ENCODE assay signal across 8 mouse cellular contexts in the genomic region with DNA sequence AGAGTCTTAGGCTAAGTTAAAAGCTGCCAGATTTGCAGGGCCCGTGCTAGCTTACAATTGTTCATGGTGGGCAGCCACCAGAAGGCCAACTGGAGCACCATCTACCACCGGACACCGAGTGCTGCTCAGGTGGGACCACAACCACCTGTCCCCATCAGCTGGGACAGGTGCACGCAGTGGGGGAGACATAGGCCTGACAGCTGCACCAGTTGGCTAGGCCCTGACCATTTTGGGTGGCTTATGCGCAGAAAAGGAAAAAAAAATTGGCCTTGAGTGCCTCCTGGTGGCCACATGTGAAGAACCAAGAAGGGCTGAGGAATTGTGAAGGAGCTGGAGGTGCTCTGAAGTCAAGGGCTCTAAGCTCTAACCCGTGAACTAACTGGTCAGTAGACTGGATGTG. TPM values are rescaled to one million over a fixed set of nuclear protein-coding genes. Genes with fewer than 3 reads are reported as not detected.
DNase-seq lines count a peak whose midpoint lies in the region; ATAC-seq and TF ChIP-seq lines count a peak whose summit lies in the region.

No protein-coding gene starts in this region.

- peak; percentile 44 for TF ChIP-seq CTCF in ES-Bruce4 (IDR thresholded peaks at IDR 0.05; ENCODE audit: low read depth, low read length)
- peak; percentile 87 for TF ChIP-seq CTCF in cerebellum, adult 2 months (IDR thresholded peaks at IDR 0.05; ENCODE audit: borderline replicate concordance, insufficient read depth, low read depth, low read length)

- 1% methylated on average over 6 of the region's 6 CpGs for WGBS in cerebellum, adult 2 months
- 17% methylated on average over 6 of the region's 6 CpGs for WGBS in hindbrain, embryonic 14.5 days
- 25% methylated on average over 6 of the region's 6 CpGs for WGBS in limb, embryonic 11.5 days
- WGBS in midbrain, embryonic 16.5 days, result 15% methylated on average over 6 of the region's 6 CpGs
- whole genome bisulfite sequencing in stomach, embryonic 16.5 days, result 30% methylated on average over 6 of the region's 6 CpGs

- no peaks in the 10 kb centered on the region for H3K36me3 ChIP-seq in ES-Bruce4 (ENCODE audit: control insufficient read depth, insufficient read depth, low read length, poor library complexity, severe bottlenecking)
- no peaks in the 10 kb centered on the region for H3K36me3 ChIP-seq in hindbrain, embryonic 14.5 days (replicated peaks; ENCODE audit: control insufficient read depth, insufficient read depth)
- H3K36me3 ChIP-seq in limb, embryonic 11.5 days (ENCODE audit: control insufficient read depth, insufficient read depth, low read length), result no peaks in the 10 kb centered on the region
- no peaks in the 10 kb centered on the region for H3K36me3 ChIP-seq in midbrain, embryonic 16.5 days (ENCODE audit: control insufficient read depth, insufficient read depth, low read length)
- H3K36me3 ChIP-seq in stomach, embryonic 16.5 days (ENCODE audit: control insufficient read depth, insufficient read depth, low read length), result no peaks in the 10 kb centered on the region

- H3K9me3 ChIP-seq in ES-Bruce4 (replicated peaks; ENCODE audit: control insufficient read depth, insufficient read depth, low read length, poor library complexity, severe bottlenecking), result no peaks in the 10 kb centered on the region
- H3K9me3 ChIP-seq in hindbrain, embryonic 14.5 days (ENCODE audit: control insufficient read depth, low read length), result no peaks in the 10 kb centered on the region
- H3K9me3 ChIP-seq in limb, embryonic 11.5 days (ENCODE audit: control insufficient read depth, low read length), result no peaks in the 10 kb centered on the region
- H3K9me3 ChIP-seq in midbrain, embryonic 16.5 days (replicated peaks; ENCODE audit: control insufficient read depth, low read length, poor library complexity, severe bottlenecking), result no peaks in the 10 kb centered on the region
- no peaks in the 10 kb centered on the region for H3K9me3 ChIP-seq in stomach, embryonic 16.5 days (replicated peaks; ENCODE audit: control insufficient read depth, low read length)

- H3K9ac ChIP-seq in ES-Bruce4 (ENCODE audit: low read depth, poor library complexity, severe bottlenecking), result no peak overlapping the region
- peak overlapping the region; percentile 34; the same call in 1 of the 2 replicates for H3K9ac ChIP-seq in hindbrain, embryonic 14.5 days
- no peak overlapping the region for H3K9ac ChIP-seq in limb, embryonic 11.5 days (ENCODE audit: low read length)
- H3K9ac ChIP-seq in midbrain, embryonic 16.5 days (ENCODE audit: low read depth, low read length), result no peak overlapping the region
- no peak overlapping the region for H3K9ac ChIP-seq in stomach, embryonic 16.5 days (ENCODE audit: low read length)

- peaks cover 12% of the 10 kb centered on the region for H3K4me1 ChIP-seq in ES-Bruce4 (ENCODE audit: control insufficient read depth, insufficient read depth, low read length)
- peaks cover 50% of the 10 kb centered on the region for H3K4me1 ChIP-seq in cerebellum, adult 2 months (ENCODE audit: control insufficient read depth, insufficient read depth, low read length)
- peaks cover 39% of the 10 kb centered on the region for H3K4me1 ChIP-seq in hindbrain, embryonic 14.5 days (replicated peaks; ENCODE audit: control insufficient read depth, insufficient read depth, low read length)
- peaks cover 18% of the 10 kb centered on the region for H3K4me1 ChIP-seq in limb, embryonic 11.5 days (ENCODE audit: control insufficient read depth, insufficient read depth, low read length)
- peaks cover 23% of the 10 kb centered on the region for H3K4me1 ChIP-seq in midbrain, embryonic 16.5 days (ENCODE audit: control insufficient read depth, insufficient read depth, low read length)
- peaks cover 22% of the 10 kb centered on the region for H3K4me1 ChIP-seq in stomach, embryonic 16.5 days (ENCODE audit: control insufficient read depth, insufficient read depth, low read length)

- H3K27ac ChIP-seq in ES-Bruce4 (ENCODE audit: insufficient read depth, low read length), result no peak overlapping the region
- H3K27ac ChIP-seq in cerebellum, adult 2 months (ENCODE audit: insufficient read depth, low read length), result peak overlapping the region; percentile 17
- H3K27ac ChIP-seq in hindbrain, embryonic 14.5 days, result peak overlapping the region; percentile 86; the same call in 1 of the 2 replicates
- H3K27ac ChIP-seq in limb, embryonic 11.5 days (replicated peaks; ENCODE audit: low read depth, low read length), result no peak overlapping the region
- peak overlapping the region; percentile 2; the same call in 1 of the 2 replicates for H3K27ac ChIP-seq in midbrain, embryonic 16.5 days (ENCODE audit: low read length)
- H3K27ac ChIP-seq in stomach, embryonic 16.5 days (ENCODE audit: low read length), result no peak overlapping the region

- no peaks in the 10 kb centered on the region for H3K27me3 ChIP-seq in ES-Bruce4 (ENCODE audit: control insufficient read depth, insufficient read depth, low read length, poor library complexity, severe bottlenecking)
- H3K27me3 ChIP-seq in cerebellum, adult 2 months (ENCODE audit: control insufficient read depth, insufficient read depth, low read length), result no peaks in the 10 kb centered on the region
- no peaks in the 10 kb centered on the region for H3K27me3 ChIP-seq in hindbrain, embryonic 14.5 days (ENCODE audit: control insufficient read depth, insufficient read depth, low read length)
- H3K27me3 ChIP-seq in limb, embryonic 11.5 days (ENCODE audit: control insufficient read depth, insufficient read depth, low read length), result no peaks in the 10 kb centered on the region
- no peaks in the 10 kb centered on the region for H3K27me3 ChIP-seq in midbrain, embryonic 16.5 days (ENCODE audit: control insufficient read depth, insufficient read depth, low read depth, low read length)
- H3K27me3 ChIP-seq in stomach, embryonic 16.5 days (ENCODE audit: control insufficient read depth, insufficient read depth, low read length), result no peaks in the 10 kb centered on the region

- no peak for ATAC-seq in hindbrain, embryonic 14.5 days (ENCODE audit: low FRiP score)
- ATAC-seq in limb, embryonic 11.5 days (ENCODE audit: insufficient number of reproducible peaks, low FRiP score, low TSS enrichment, low read depth), result no peak
- ATAC-seq in midbrain, embryonic 16.5 days, result no peak
- peak; percentile 1; the same call in 1 of the 2 replicates for ATAC-seq in stomach, embryonic 16.5 days (ENCODE audit: insufficient read depth, low FRiP score)

- no peak for TF ChIP-seq EP300 in ES-Bruce4 (IDR thresholded peaks at IDR 0.05; ENCODE audit: insufficient read depth, low read depth, low read length)

- peak; percentile 66 for DNase-seq in 3134 (ENCODE audit: extremely low read depth, insufficient read length, low spot score)
- peak; percentile 86 to 87 for DNase-seq in cerebellum, adult 2 months
- DNase-seq in forelimb bud, embryonic 11.5 days (ENCODE audit: low read depth, low spot score), result peak; percentile 69
- peak; percentile 84 for DNase-seq in hindbrain, embryonic 14.5 days (ENCODE audit: low spot score)
- peak; percentile 81 for DNase-seq in limb, embryonic 11.5 days (ENCODE audit: low spot score)

- no peak for TF ChIP-seq POLR2A in ES-Bruce4 (IDR thresholded peaks at IDR 0.05; ENCODE audit: insufficient read depth, low read length)
- TF ChIP-seq POLR2A in cerebellum, adult 2 months (IDR thresholded peaks at IDR 0.05; ENCODE audit: borderline replicate concordance, insufficient read depth, low read length), result no peak

- no peak overlapping the region for H3K4me2 ChIP-seq in hindbrain, embryonic 14.5 days (replicated peaks)
- H3K4me2 ChIP-seq in limb, embryonic 11.5 days (ENCODE audit: low read depth, severe bottlenecking), result no peak overlapping the region
- no peak overlapping the region for H3K4me2 ChIP-seq in midbrain, embryonic 16.5 days (ENCODE audit: low read length)
- H3K4me2 ChIP-seq in stomach, embryonic 16.5 days (ENCODE audit: low read depth, low read length), result no peak overlapping the region

- H3K4me3 ChIP-seq in ES-Bruce4 (ENCODE audit: low read depth, low read length), result no peak overlapping the region
- H3K4me3 ChIP-seq in cerebellum, adult 2 months (replicated peaks; ENCODE audit: insufficient read depth, low read depth, low read length), result no peak overlapping the region
- H3K4me3 ChIP-seq in hindbrain, embryonic 14.5 days (replicated peaks; ENCODE audit: low read length), result no peak overlapping the region
- H3K4me3 ChIP-seq in limb, embryonic 11.5 days (ENCODE audit: low read depth, low read length), result no peak overlapping the region
- H3K4me3 ChIP-seq in midbrain, embryonic 16.5 days (ENCODE audit: low read depth, low read length), result no peak overlapping the region
- no peak overlapping the region for H3K4me3 ChIP-seq in stomach, embryonic 16.5 days (replicated peaks; ENCODE audit: low read length)

RNA-seq across cellular contexts. Expression of a gene that starts 16.8 kb away (rescaled TPM):
- 13.4 and 14.6 TPM in 2 replicates for polyA plus RNA-seq in ES-Bruce4 (2011; ENCODE audit: insufficient read depth, insufficient read length, low read depth, missing spikeins)
- polyA plus RNA-seq in cerebellum, adult 2 months (2012; rRNA removed), result 52.7 and 54.4 TPM in 2 replicates
- 65.5 and 71.6 TPM in 2 replicates for polyA plus RNA-seq in hindbrain, embryonic 14.5 days (2014; fragmentation: Nextera tagmentation; extraction: Ambion mirVana)
- 56.8 and 58.2 TPM in 2 replicates for polyA plus RNA-seq in limb, embryonic 11.5 days (2014; fragmentation: Nextera tagmentation; extraction: Ambion mirVana)
- 70.4 and 71.8 TPM in 2 replicates for polyA plus RNA-seq in midbrain, embryonic 16.5 days (2015; fragmentation: Nextera tagmentation; extraction: Ambion mirVana)
- 49.3 and 51.6 TPM in 2 replicates for polyA plus RNA-seq in stomach, embryonic 16.5 days (2015; fragmentation: Nextera tagmentation; extraction: Ambion mirVana)

RNA-seq across cellular contexts. Expression of a gene that starts 16.8 kb away (rescaled TPM):
- polyA plus RNA-seq in ES-Bruce4 (2011; ENCODE audit: insufficient read depth, insufficient read length, low read depth, missing spikeins), result 49.1 and 49.4 TPM in 2 replicates
- polyA plus RNA-seq in cerebellum, adult 2 months (2012; rRNA removed), result 46.8 and 49.8 TPM in 2 replicates
- polyA plus RNA-seq in hindbrain, embryonic 14.5 days (2014; fragmentation: Nextera tagmentation; extraction: Ambion mirVana), result 48.2 and 61.4 TPM in 2 replicates
- polyA plus RNA-seq in limb, embryonic 11.5 days (2014; fragmentation: Nextera tagmentation; extraction: Ambion mirVana), result 55.1 and 61.1 TPM in 2 replicates
- 52.3 and 56.8 TPM in 2 replicates for polyA plus RNA-seq in midbrain, embryonic 16.5 days (2015; fragmentation: Nextera tagmentation; extraction: Ambion mirVana)
- polyA plus RNA-seq in stomach, embryonic 16.5 days (2015; fragmentation: Nextera tagmentation; extraction: Ambion mirVana), result 43.0 and 47.0 TPM in 2 replicates

RNA-seq across cellular contexts. Expression of a gene that starts 18.3 kb away (rescaled TPM):
- polyA plus RNA-seq in ES-Bruce4 (2011; ENCODE audit: insufficient read depth, insufficient read length, low read depth, missing spikeins), result 13.0 and 14.8 TPM in 2 replicates
- polyA plus RNA-seq in cerebellum, adult 2 months (2012; rRNA removed), result 14.2 and 14.4 TPM in 2 replicates
- polyA plus RNA-seq in hindbrain, embryonic 14.5 days (2014; fragmentation: Nextera tagmentation; extraction: Ambion mirVana), result 6.1 and 7.2 TPM in 2 replicates
- polyA plus RNA-seq in limb, embryonic 11.5 days (2014; fragmentation: Nextera tagmentation; extraction: Ambion mirVana), result 6.3 and 7.4 TPM in 2 replicates
- 9.8 and 10.4 TPM in 2 replicates for polyA plus RNA-seq in midbrain, embryonic 16.5 days (2015; fragmentation: Nextera tagmentation; extraction: Ambion mirVana)
- polyA plus RNA-seq in stomach, embryonic 16.5 days (2015; fragmentation: Nextera tagmentation; extraction: Ambion mirVana), result 9.7 and 10.4 TPM in 2 replicates

RNA-seq across cellular contexts. Expression of a gene that starts 24.1 kb away (rescaled TPM):
- polyA plus RNA-seq in ES-Bruce4 (2011; ENCODE audit: insufficient read depth, insufficient read length, low read depth, missing spikeins), result 140 and 147 TPM in 2 replicates
- polyA plus RNA-seq in cerebellum, adult 2 months (2012; rRNA removed), result 5,042 and 5,433 TPM in 2 replicates
- 1,434 and 1,576 TPM in 2 replicates for polyA plus RNA-seq in hindbrain, embryonic 14.5 days (2014; fragmentation: Nextera tagmentation; extraction: Ambion mirVana)
- 76.4 and 84.4 TPM in 2 replicates for polyA plus RNA-seq in limb, embryonic 11.5 days (2014; fragmentation: Nextera tagmentation; extraction: Ambion mirVana)
- 1,397 and 1,482 TPM in 2 replicates for polyA plus RNA-seq in midbrain, embryonic 16.5 days (2015; fragmentation: Nextera tagmentation; extraction: Ambion mirVana)
- polyA plus RNA-seq in stomach, embryonic 16.5 days (2015; fragmentation: Nextera tagmentation; extraction: Ambion mirVana), result 698 and 764 TPM in 2 replicates

Comparison
In these comparisons a context has a peak if more than half of its experiments do, and no peak if none do; other contexts are left out.
1. H3K27ac ChIP-seq: peak in cerebellum, adult 2 months (single experiment), hindbrain, embryonic 14.5 days (single experiment) and midbrain, embryonic 16.5 days (single experiment); none in ES-Bruce4 (single experiment), limb, embryonic 11.5 days (single experiment) and stomach, embryonic 16.5 days (single experiment).
2. Peak in every context shown above with its lines, with median percentiles within 50 percentile points of each other: DNase-seq.